Mouse (Mus musculus): ENCODE measurements around the gene Tcp10c.
"Not testable (repeated sequence)": the region's sequence is repeated elsewhere in the genome, so short reads cannot be mapped to it uniquely, and the experiment has no call there.

Gene Tcp10c

DNA sequence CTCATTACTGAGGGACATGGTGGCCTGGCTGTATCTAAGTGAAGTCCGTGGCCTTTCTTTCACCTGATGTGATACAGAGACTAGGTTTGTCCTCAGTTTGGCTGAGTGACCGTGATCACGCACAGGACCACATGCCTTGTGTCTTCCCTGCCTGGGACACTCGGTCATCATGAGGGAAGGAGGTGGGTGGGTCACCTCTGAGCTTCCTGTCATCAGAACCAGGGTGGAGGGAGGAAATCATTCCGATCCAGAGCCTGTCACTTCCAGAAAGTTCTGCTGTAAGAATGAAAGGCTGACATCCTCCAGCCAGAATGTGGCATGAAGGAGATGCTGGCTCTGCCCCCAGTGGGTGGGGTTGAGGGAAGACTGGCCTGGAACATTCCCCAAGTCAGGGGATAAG, 45.6 kb downstream of the Tcp10c start:
- not testable (repeated sequence) for DNase-seq

DNA sequence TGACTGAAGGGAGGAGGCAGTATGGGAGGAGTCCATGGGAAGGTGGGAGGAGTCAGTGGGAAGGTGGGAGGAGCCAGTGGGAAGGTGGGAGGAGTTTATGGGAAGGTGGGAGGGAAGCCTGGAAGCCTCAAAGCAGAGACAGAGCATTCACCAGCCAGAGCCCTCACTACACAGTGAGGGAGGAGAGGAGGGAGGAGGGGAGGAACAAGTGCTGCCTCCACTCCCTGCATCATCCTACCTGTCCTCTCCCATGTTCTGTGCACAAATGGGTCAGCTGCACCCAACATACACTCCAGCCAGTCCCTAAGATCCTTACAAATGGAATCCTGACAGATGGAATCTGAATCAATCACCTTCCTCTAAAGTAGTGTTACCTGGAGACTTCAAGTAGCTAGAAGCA, 47.7 kb downstream of the Tcp10c start:
- DNase-seq = not testable (repeated sequence)

DNA sequence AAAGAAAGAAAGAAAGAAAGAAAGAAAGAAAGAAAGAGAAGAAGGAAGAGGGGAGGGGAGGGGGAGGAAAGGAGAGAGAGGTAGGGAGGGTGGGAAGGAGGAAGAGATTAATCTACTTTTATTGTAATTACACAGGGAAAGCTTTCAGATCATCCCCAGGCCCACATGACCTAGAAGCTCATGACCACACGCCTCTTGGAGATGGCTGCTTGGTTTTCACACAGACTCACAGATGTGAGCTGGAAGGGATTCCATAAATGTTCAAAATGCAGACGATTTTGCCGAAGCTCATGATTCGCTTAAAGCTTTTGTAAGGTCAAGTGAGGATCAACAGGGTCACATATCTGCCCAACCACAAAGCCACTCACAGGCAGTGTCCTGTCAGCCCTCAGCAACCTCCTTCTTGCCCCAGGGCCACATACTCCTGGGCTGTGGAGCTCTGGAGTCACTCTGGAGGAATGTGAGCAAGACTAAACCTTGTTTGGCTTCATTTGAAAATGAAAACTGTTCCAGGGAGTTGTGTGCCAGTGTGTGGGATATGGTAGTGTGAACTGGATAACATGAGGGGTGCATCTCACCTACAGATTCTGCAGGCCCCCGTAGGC, 49.3 kb downstream of the Tcp10c start:
- not testable (repeated sequence) for DNase-seq

DNA sequence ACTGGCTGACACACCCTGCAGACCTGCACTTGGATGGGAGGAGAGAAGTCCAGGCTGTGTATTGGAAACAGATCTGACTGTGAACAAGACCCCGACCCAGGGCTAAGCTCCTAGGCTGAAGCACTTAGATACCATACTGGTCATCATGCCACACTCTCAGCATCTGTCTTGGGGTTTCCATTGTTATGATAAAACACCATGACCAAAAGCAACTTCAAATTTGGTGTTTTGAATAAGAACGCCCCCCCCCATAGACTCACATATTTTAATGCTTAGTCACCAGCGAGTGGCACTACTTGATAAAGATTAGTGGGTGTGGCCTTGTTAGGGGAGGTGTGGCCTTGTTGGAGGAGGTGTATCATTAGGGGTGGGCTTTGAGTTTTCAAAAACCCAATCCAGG, 51.7 kb downstream of the Tcp10c start:
- DNase-seq = not testable (repeated sequence)

DNA sequence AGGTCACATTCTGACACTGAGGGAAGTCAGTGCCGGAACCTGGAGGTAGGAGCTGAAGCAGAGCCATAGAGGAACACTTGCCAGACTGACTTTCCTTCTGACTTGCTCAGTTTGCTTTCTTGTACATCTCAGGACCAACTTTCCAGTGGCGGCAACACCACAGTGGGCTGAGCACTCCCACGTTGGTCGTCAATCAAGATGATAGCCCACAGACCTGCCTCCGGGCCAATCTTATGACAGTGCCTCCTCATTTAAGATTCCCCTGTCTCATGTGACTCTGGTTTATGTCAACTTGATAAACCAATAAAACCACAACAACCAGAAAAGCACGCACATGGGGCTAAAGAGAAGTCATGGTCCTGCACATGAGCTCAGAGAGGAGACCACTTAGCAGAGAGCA, 52.3 kb downstream of the Tcp10c start:
- not testable (repeated sequence) for DNase-seq

DNA sequence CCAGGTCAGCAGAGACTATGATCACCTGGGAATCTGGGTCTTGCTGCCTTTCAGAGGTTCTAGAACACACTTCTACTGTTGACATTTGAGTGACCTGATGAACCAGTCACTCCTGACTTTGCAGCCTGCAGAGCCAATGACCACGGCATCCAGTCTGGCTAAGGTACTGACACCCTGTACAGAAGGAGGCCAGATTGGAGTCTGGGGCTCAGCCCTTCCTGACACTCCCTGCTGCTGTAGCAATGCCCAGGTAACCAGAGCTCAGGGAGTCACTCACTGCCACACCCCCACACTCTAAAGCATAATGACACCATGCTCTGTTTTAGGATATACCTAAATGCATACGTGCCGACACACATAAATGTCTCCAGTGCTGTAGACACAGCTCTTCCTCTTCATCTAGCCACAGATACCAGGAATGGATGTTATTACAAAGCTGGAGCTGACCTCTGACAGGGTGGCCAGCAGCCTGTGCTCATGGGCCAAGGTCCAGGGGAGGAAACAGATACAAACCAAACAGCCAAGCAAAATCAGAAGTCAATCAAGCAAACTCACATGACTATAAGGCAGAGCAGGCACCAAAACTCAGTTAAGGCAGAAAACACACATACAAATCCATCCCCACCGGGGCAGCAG, 53.4 kb downstream of the Tcp10c start:
- DNase-seq = not testable (repeated sequence)

DNA sequence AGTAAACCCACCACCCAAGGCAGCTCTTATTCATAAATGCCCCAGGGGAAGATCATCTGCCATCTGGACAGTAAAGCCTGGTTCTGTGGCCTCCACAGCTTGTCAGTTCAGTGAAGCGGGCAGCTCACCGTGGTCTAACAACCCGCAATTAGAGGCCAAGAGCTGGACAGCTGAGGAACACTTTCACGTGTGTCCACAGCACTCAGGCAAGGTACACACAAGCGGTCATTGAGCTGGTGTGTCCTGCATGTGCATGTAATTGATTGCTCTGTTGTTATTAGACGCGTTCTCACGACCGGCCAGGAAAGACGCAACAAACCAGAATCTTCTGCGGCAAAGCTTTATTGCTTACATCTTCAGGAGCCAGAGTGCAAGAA, 53.9 kb downstream of the Tcp10c start:
- DNase-seq = not testable (repeated sequence)

DNA sequence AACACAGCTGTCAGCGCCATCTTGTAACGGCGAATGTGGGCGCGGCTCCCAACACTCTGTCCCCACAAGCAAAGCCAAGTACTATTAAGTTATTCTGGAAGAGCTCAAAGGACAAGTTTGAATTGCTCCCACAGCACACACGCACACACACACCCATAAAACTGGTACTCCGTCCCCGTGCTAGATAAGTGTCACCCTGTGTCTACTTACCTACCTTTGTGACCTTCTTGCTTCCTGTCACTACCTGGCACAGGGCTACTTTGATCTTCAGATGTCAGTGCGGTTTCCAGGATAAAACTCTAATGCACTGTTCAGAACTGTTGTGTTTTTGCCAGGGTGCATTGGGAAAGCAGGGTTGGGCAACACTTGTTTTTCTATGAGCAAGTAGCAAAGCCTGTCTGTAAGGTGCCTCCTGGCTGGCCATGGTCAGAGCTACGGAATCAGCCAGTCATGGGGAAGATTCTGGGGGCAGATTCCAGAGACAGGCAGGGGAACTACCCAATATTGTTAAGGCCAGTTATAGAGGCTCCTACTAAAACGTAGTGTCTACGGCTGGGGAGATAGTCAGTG, 66.7 kb downstream of the Tcp10c start:
- DNase-seq = not testable (repeated sequence)

DNA sequence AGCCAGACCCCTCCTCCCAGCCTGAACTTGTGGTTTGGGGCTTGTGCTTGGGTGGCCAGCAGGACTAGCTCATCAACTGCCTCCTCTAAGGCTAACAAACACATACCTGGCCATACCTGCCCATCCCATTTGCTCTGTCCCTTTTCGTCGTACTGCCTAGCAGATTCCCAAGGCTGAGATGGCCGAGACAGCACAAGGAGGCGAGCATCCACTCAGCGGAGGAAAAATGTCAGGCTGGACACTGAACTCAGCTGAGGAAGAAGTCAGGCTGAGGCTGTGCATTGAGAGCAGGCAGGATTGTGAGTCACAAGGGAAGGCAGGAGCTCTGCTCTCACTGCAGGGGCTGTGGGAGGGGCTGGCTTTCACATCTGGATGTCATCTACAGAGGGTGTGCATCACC, 68.3 kb downstream of the Tcp10c start:
- DNase-seq = not testable (repeated sequence)

DNA sequence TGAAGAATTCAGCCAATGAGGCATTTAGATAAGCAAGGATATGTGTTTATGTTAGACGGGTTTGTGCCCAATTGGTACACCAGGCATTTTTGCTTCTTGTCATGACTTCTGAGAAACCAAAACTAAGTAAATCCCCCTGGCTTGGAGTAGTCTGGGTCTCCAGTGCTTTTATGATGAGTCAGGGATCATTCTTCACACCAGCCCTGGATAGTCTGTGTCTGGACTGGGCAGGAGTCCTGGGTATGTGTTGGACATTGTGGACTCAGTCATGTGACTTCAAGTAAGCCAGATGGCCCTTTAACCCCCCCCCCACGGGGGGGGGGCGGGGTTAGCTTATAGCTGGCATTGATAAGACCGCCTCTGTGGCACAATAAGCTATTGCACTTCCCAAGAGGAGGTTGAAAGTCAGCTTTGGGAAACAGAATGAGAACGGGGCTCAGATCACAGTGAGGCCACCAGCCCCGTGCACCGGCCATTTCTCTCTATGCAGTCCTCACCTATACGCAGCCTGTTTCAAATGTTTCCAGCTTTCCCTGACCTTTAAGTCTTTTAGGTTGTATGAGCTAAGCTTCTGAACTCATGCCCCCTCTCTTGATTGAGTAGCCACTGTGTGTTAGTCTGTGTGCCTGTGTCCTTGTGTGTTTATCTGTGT, 69.1 kb downstream of the Tcp10c start:
- DNase-seq = not testable (repeated sequence)

DNA sequence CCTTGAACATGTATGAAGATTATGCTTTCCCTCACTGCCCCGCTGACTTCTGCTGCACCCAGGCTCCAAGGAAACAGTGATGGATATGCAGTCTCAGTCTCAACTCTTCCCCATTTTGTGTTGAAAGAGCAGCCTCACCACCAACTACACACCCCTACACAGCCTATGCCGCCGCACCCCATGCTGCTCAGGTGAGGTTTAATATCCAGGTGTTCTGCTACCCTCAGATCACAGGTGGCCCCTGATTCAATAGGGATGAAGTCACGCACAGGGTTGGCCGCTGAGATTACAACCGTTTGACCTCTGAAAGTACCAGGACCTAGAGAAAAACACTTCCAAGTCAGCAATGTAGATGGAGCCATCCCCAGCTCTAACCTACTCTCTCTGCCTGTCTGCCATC, 69.9 kb downstream of the Tcp10c start:
- DNase-seq = not testable (repeated sequence)

DNA sequence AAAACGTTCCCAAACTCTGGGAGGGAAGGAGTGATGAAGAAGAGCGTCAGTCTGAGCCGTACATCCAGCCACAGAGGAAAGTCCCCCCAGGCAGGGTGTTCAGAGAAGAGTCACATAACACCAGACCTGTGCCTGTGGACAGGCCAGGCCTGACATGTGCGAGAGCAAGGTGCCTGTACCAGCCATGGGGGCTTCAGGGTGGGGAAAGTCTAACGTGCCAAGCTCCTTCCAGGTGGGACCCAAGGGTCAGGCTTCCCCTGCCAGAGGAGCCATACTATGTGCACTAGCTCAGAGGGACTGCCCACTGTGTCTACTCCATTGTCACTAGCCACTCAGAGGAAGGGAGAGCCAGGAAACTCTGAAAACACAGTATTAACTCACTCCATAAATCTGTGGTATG, 71.3 kb downstream of the Tcp10c start:
- not testable (repeated sequence) for DNase-seq

DNA sequence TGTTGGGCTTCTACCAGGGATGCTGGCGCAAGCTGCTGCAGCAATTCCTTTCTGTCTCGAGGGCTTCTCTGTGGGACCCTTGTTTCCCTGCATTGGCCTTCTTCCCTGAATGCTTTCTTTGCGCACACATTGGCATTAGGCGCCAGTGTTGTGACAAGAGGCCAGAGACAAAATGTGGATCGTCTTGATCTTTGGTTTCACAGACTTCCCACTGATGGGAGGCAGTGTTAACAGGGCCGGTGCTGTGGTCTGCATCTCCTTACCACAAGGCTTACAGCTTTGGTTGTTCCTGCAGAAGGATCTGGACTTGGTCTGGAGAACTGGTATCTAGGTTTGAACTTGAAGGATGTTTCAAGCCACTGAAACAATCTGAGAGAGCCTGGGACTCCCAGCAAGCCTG, 72.1 kb downstream of the Tcp10c start:
- not testable (repeated sequence) for DNase-seq
